18 mouse cellular contexts compared by ENCODE assay signal in the genomic region with DNA sequence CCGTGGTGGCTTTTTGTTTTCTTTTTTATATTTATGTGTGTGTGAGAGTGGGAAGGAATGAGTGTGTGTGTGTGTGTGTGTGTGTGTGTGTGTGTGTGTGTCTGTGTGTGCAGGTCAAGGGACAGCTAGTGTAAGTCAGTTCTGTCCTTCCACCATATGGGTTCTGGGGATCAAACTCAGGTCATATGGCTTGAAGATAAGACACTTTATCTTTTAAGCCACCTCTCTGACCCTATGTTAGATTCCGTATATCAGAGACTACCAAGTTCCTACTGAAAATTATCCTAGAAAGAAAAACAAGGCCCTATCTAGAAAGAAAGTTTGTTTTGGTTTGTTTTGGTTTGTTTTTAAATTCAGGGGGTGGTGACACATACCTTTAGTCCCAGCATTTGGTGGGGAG. TPM values are rescaled to one million over a fixed set of nuclear protein-coding genes. Genes with fewer than 3 reads are reported as not detected.
DNase-seq lines count a peak whose midpoint lies in the region; ATAC-seq and TF ChIP-seq lines count a peak whose summit lies in the region.
"Had no signal": no experiment of that assay in that cellular context is flagged by ENCODE, and none has a peak within 500 bp of the region (broad histone marks: within the 10 kb centered on the region; RNA-seq: fewer than 3 reads in every experiment).

No protein-coding gene starts in this region.

- H3K27me3 ChIP-seq in G1E (ENCODE audit: insufficient read depth, low read length), result no peaks in the 10 kb centered on the region
- 0 out of 2 replicates have a peak, but pooled peaks cover under 1% of the 10 kb centered on the region for H3K27me3 ChIP-seq in liver, embryonic 13.5 days
- no peaks in the 10 kb centered on the region for H3K27me3 ChIP-seq in liver, postnatal 0 days (ENCODE audit: insufficient read depth, low read length)
- H3K27me3 ChIP-seq: CH12.LX; embryonic facial prominence, embryonic 15.5 days; forebrain, embryonic 13.5 days; heart, embryonic 12.5 days had no signal

- WGBS in liver, embryonic 13.5 days (ENCODE audit: insufficient replicate concordance), result 34% methylated on average over 2 of the region's 2 CpGs
- WGBS in liver, postnatal 0 days (ENCODE audit: insufficient replicate concordance), result 55% methylated on average over 2 of the region's 2 CpGs

- no peak for TF ChIP-seq CTCF in G1E (IDR thresholded peaks at IDR 0.05; ENCODE audit: low read depth, low read length)
- TF ChIP-seq CTCF in liver, postnatal 0 days (IDR thresholded peaks at IDR 0.05; ENCODE audit: low read depth), result no peak

- H3K36me3 ChIP-seq in G1E (replicated peaks), result no peaks in the 10 kb centered on the region
- 0 out of 2 replicates have a peak, but pooled peaks cover 2% of the 10 kb centered on the region for H3K36me3 ChIP-seq in liver, embryonic 13.5 days
- H3K36me3 ChIP-seq in liver, postnatal 0 days (replicated peaks; ENCODE audit: insufficient read depth, low read length), result no peaks in the 10 kb centered on the region
- H3K36me3 ChIP-seq: embryonic facial prominence, embryonic 15.5 days; heart, embryonic 12.5 days; hindbrain, embryonic 10.5 days had no signal

- H3K27ac ChIP-seq in liver, embryonic 13.5 days, result peak overlapping the region; percentile 86
- no peak overlapping the region for H3K27ac ChIP-seq in liver, postnatal 0 days (ENCODE audit: low read depth)
- H3K27ac ChIP-seq: embryonic facial prominence, embryonic 15.5 days; forebrain, embryonic 13.5 days; hindbrain, embryonic 10.5 days; hindbrain, embryonic 14.5 days had no signal

- peak overlapping the region; percentile 29; the same call in 1 of the 2 replicates for H3K9ac ChIP-seq in liver, embryonic 13.5 days
- H3K9ac ChIP-seq in liver, postnatal 0 days (replicated peaks), result no peak overlapping the region
- H3K9ac ChIP-seq: embryonic facial prominence, embryonic 15.5 days; forebrain, embryonic 13.5 days; forebrain, postnatal 0 days; heart, embryonic 12.5 days; hindbrain, embryonic 14.5 days had no signal

- ATAC-seq in G1E (ENCODE audit: extremely low read depth, insufficient number of reproducible peaks, low FRiP score, poor library complexity, severe bottlenecking), result peak; percentile 84
- ATAC-seq in erythroblast, adult 5-6 weeks (replicated peaks; ENCODE audit: low FRiP score, poor library complexity, severe bottlenecking), result peak; percentile 91
- ATAC-seq in liver, embryonic 13.5 days (ENCODE audit: low read depth), result peak; percentile 96
- peak; percentile 86 for ATAC-seq in liver, postnatal 0 days
- ATAC-seq: forebrain, embryonic 13.5 days; forebrain, postnatal 0 days had no signal

- peaks cover 5% of the 10 kb centered on the region for H3K9me3 ChIP-seq in G1E (replicated peaks)
- H3K9me3 ChIP-seq in liver, embryonic 13.5 days (replicated peaks), result no peaks in the 10 kb centered on the region; the same call in 1 of the 2 replicates
- H3K9me3 ChIP-seq in liver, postnatal 0 days (ENCODE audit: low read length), result no peaks in the 10 kb centered on the region
- H3K9me3 ChIP-seq: embryonic facial prominence, embryonic 15.5 days; forebrain, embryonic 13.5 days; heart, embryonic 12.5 days; hindbrain, embryonic 10.5 days had no signal

- H3K4me2 ChIP-seq in liver, embryonic 13.5 days, result peak overlapping the region; percentile 24; the same call in 1 of the 2 replicates
- peak overlapping the region; percentile 6; the same call in 1 of the 2 replicates for H3K4me2 ChIP-seq in liver, postnatal 0 days (ENCODE audit: low read depth, low read length)
- H3K4me2 ChIP-seq: embryonic facial prominence, embryonic 15.5 days; forebrain, embryonic 13.5 days; heart, embryonic 12.5 days; hindbrain, embryonic 14.5 days had no signal

- H3K4me1 ChIP-seq in G1E (ENCODE audit: insufficient read depth, low read depth, low read length), result peaks cover 18% of the 10 kb centered on the region
- peaks cover 33% of the 10 kb centered on the region for H3K4me1 ChIP-seq in liver, embryonic 13.5 days (replicated peaks)
- no peaks in the 10 kb centered on the region for H3K4me1 ChIP-seq in liver, postnatal 0 days (ENCODE audit: insufficient read depth)
- H3K4me1 ChIP-seq: embryonic facial prominence, embryonic 15.5 days; forebrain, embryonic 13.5 days; heart, embryonic 12.5 days; hindbrain, embryonic 10.5 days had no signal

- peak; percentile 96 for TF ChIP-seq EP300 in liver, postnatal 0 days (IDR thresholded peaks at IDR 0.05; ENCODE audit: low read depth)

- DNase-seq in G1E (ENCODE audit: low spot score), result no peak
- DNase-seq in liver, embryonic 13.5 days, result no peak
- DNase-seq in liver, postnatal 0 days, result no peak
- DNase-seq in testis, postnatal 14 days (ENCODE audit: low spot score), result no peak
- DNase-seq in adrenal gland, postnatal 25 days, result no peak
- no peak for DNase-seq in heart, adult 18-20 months
- DNase-seq: adrenal gland, postnatal 10 days; cerebellum, adult 18-20 months; cerebellum, adult 9-11 months; forebrain, postnatal 0 days; gastrocnemius, postnatal 14 days had no signal

- no peak overlapping the region for H3K4me3 ChIP-seq in G1E (ENCODE audit: low read depth, low read length)
- H3K4me3 ChIP-seq in liver, embryonic 13.5 days (replicated peaks), result no peak overlapping the region
- no peak overlapping the region for H3K4me3 ChIP-seq in liver, postnatal 0 days (ENCODE audit: low read depth, low read length)
- H3K4me3 ChIP-seq: embryonic facial prominence, embryonic 15.5 days; forebrain, embryonic 13.5 days; heart, embryonic 12.5 days; hindbrain, embryonic 10.5 days had no signal

RNA-seq across cellular contexts. Expression of a gene that starts 7.1 kb away (rescaled TPM):
- total RNA-seq in G1E (2014; fragmentation: Nextera tagmentation) (89.2 and 102 TPM in 2 replicates), G1E (2017) (83.0 and 95.0 TPM in 2 replicates)
- 16.6 and 23.5 TPM in 2 replicates for polyA plus RNA-seq in G1E (2012)
- total RNA-seq in erythroblast, adult 5-6 weeks (2015; ENCODE audit: low replicate concordance), result 308 and 329 TPM in 2 replicates
- total RNA-seq in erythroblast, adult 5-6 weeks (2017; ENCODE audit: low replicate concordance), result 761 and 1,292 TPM in 2 replicates
- 75.0 and 86.9 TPM in 2 replicates for polyA plus RNA-seq in liver, embryonic 13.5 days (2015; fragmentation: Nextera tagmentation; extraction: Ambion mirVana)
- polyA plus RNA-seq in liver, postnatal 0 days (2015; fragmentation: Nextera tagmentation; extraction: Ambion mirVana), result 37.1 and 39.0 TPM in 2 replicates
- total RNA-seq in adrenal gland, postnatal 25 days (2021), result 63.4 and 81.0 TPM in 2 replicates
- 10 to 100 TPM; 39.7 to 40.2 TPM for total RNA-seq in heart, adult 18-20 months (2021)

RNA-seq across cellular contexts. Expression of a gene that starts 9.6 kb away (rescaled TPM):
- 117 and 127 TPM in 2 replicates for total RNA-seq in G1E (2014; fragmentation: Nextera tagmentation)
- total RNA-seq in G1E (2017), result 337 and 367 TPM in 2 replicates
- 48.4 and 59.2 TPM in 2 replicates for polyA plus RNA-seq in G1E (2012)
- total RNA-seq in erythroblast, adult 5-6 weeks (2015; ENCODE audit: low replicate concordance), result 229 and 240 TPM in 2 replicates
- 904 and 907 TPM in 2 replicates for total RNA-seq in erythroblast, adult 5-6 weeks (2017; ENCODE audit: low replicate concordance)
- 533 and 680 TPM in 2 replicates for polyA plus RNA-seq in liver, embryonic 13.5 days (2015; fragmentation: Nextera tagmentation; extraction: Ambion mirVana)
- polyA plus RNA-seq in liver, postnatal 0 days (2015; fragmentation: Nextera tagmentation; extraction: Ambion mirVana), result 384 and 424 TPM in 2 replicates
- total RNA-seq in adrenal gland, postnatal 25 days (2021), result 414 and 491 TPM in 2 replicates
- total RNA-seq in heart, adult 18-20 months (2021), result 100 to 1,000 TPM; 563 to 758 TPM

RNA-seq across cellular contexts. Expression of a gene that starts 37.5 kb away (rescaled TPM):
- total RNA-seq in G1E (2014; fragmentation: Nextera tagmentation) (16.0 and 21.1 TPM in 2 replicates), G1E (2017) (31.8 and 36.9 TPM in 2 replicates)
- polyA plus RNA-seq in G1E (2012), result 9.1 and 11.6 TPM in 2 replicates
- 1.2 and 7.1 TPM in 2 replicates for total RNA-seq in erythroblast, adult 5-6 weeks (2015; ENCODE audit: low replicate concordance)
- 10.1 and 10.2 TPM in 2 replicates for total RNA-seq in erythroblast, adult 5-6 weeks (2017; ENCODE audit: low replicate concordance)
- 30.6 and 31.1 TPM in 2 replicates for polyA plus RNA-seq in liver, embryonic 13.5 days (2015; fragmentation: Nextera tagmentation; extraction: Ambion mirVana)
- polyA plus RNA-seq in liver, postnatal 0 days (2015; fragmentation: Nextera tagmentation; extraction: Ambion mirVana), result 17.0 and 20.4 TPM in 2 replicates
- 22.6 and 30.6 TPM in 2 replicates for total RNA-seq in adrenal gland, postnatal 25 days (2021)
- total RNA-seq in heart, adult 18-20 months (2021), result 10 to 100 TPM; 13.5 to 15.5 TPM
